Comparison of ENCODE assay signal across 14 mouse cellular contexts in genomic region chr1:152458996-152459395, GRCm38 (mm10).
"Had no signal": no experiment of that assay in that cellular context is flagged by ENCODE, and none has a peak within 500 bp of the region (broad histone marks: within the 10 kb centered on the region; RNA-seq: fewer than 3 reads in every experiment).

No protein-coding gene starts in this region.

- H3K27ac ChIP-seq: left cerebral cortex, adult 2 months; limb, embryonic 12.5 days; liver, embryonic 14.5 days; midbrain, embryonic 12.5 days; neural tube, embryonic 13.5 days had no signal

- H3K9ac ChIP-seq: limb, embryonic 12.5 days; liver, embryonic 14.5 days; midbrain, embryonic 12.5 days; neural tube, embryonic 13.5 days had no signal

- H3K36me3 ChIP-seq: limb, embryonic 12.5 days; midbrain, embryonic 12.5 days; neural tube, embryonic 13.5 days had no signal

- H3K27me3 ChIP-seq: limb, embryonic 12.5 days; midbrain, embryonic 12.5 days; neural tube, embryonic 13.5 days had no signal

- H3K9me3 ChIP-seq: limb, embryonic 12.5 days; megakaryocyte, embryonic 14.5 days; midbrain, embryonic 12.5 days; neural tube, embryonic 13.5 days had no signal

- DNase-seq: kidney, postnatal 10 days; lung, adult 18-20 months; lung, postnatal 4 days; right cerebral cortex, postnatal 14 days; thymus, postnatal 36 days had no signal

- ATAC-seq: intestine, postnatal 0 days; lung, postnatal 0 days; midbrain, embryonic 16.5 days had no signal

- H3K4me1 ChIP-seq: megakaryocyte, embryonic 14.5 days had no signal

- H3K4me2 ChIP-seq: limb, embryonic 12.5 days; midbrain, embryonic 12.5 days; neural tube, embryonic 13.5 days had no signal

- H3K4me3 ChIP-seq: left cerebral cortex, adult 2 months; limb, embryonic 12.5 days; megakaryocyte, embryonic 14.5 days; midbrain, embryonic 12.5 days; neural tube, embryonic 13.5 days had no signal
